Mouse (Mus musculus): ENCODE data around the gene Pex5l.

DNA sequence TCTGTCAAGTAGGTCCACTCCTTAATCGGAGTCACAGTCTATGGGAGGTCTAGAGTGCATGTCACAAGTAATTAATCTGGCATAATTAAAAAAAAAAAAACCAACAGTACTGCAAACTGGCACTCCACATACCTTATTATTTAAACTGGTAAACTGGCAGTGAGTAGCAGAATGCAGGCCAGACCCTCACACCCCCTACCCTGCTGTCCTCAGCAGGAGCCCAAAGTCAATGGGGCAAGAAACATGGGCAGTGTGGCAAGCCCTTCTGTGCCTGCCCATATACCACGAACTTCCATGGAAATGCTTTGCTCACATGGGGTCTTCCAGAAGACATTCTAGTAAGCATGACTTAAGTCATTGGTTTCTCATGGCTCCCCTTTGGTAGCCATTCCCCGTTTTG is 63.9 kb downstream of the Pex5l start:
- no peak for TF ChIP-seq CTCF (IDR thresholded peaks at IDR 0.05; ENCODE audit: extremely low read depth, insufficient read depth, low read length)
- TF ChIP-seq POLR2A (IDR thresholded peaks at IDR 0.05; ENCODE audit: extremely low read depth, insufficient read depth, low read length): no peak

Data from cortical plate, adult 2 months (tissue).